Mouse (Mus musculus) layer of hippocampus, adult 8-10 months (tissue): ENCODE measurements around the gene Rin1. TPM values are rescaled to one million over a fixed set of nuclear protein-coding genes. Genes with fewer than 3 reads are reported as not detected.
"Not testable (repeated sequence)": the region's sequence is repeated elsewhere in the genome, so short reads cannot be mapped to it uniquely, and the experiment has no call there.

Experiments used
- DNase-seq, 2 experiments: peaks; one replicate each; pipeline ENCODE4 v3.0.0; 2022; ENCODE audit warnings: low spot score in 2 of 2
- total RNA-seq, 4 experiments: library from RNA; stranded (reverse); gene quantifications; 2 replicates each; pipeline ENCODE4 v1.2.4; 2022

Rin1 gene
- total RNA-seq, 4 experiments from 2014 or later = 89.3 to 115 (median 96.8) TPM

DNA sequence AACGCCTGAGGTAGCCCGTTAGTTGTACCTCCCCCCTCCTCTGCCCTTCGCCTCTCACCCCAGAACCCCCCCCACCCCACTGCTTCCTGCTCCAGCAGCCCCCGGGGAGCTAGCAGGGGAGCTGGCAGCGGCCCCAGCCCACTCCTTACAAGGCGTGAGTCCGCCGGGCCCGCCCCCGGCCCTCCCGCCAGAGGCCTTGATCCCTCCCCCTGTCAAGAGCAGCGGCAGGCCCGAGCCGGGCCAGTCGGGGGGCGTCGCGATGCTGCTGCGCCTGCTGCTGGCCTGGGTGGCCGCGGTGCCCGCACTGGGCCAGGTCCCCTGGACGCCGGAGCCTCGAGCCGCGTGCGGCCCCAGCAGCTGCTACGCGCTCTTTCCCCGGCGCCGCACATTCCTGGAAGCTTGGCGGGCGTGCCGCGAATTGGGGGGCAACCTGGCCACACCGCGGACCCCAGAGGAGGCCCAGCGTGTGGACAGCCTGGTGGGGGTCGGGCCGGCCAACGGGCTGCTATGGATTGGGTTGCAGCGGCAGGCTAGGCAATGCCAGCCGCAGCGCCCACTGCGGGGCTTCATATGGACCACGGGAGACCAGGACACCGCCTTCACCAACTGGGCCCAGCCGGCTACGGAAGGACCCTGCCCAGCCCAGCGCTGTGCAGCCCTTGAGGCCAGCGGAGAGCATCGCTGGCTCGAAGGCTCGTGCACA is 17.7 kb downstream of the Rin1 start, which contains the start of gene Cd248:
TSS of gene Cd248 (plus strand) at position 212 of the 703 bp plus-strand sequence.
- DNase-seq = peak in 1 of 2 experiments; percentile 11

DNA sequence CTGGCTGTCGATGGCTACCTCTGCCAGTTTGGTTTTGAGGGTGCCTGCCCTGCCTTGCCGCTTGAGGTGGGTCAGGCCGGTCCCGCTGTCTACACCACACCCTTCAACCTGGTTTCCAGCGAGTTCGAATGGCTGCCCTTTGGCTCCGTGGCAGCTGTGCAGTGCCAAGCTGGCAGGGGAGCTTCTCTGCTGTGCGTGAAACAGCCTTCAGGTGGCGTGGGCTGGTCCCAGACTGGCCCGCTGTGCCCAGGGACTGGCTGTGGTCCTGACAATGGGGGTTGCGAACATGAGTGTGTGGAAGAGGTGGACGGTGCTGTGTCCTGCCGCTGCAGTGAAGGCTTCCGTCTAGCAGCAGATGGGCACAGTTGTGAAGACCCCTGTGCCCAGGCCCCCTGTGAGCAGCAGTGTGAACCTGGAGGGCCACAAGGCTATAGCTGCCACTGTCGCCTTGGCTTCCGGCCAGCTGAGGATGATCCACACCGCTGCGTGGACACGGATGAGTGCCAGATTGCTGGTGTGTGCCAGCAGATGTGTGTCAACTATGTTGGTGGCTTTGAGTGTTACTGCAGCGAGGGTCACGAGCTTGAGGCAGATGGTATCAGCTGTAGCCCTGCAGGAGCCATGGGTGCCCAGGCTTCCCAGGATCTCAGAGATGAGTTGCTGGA is 18.4 kb downstream of the Rin1 start:
- DNase-seq = no peak

DNA sequence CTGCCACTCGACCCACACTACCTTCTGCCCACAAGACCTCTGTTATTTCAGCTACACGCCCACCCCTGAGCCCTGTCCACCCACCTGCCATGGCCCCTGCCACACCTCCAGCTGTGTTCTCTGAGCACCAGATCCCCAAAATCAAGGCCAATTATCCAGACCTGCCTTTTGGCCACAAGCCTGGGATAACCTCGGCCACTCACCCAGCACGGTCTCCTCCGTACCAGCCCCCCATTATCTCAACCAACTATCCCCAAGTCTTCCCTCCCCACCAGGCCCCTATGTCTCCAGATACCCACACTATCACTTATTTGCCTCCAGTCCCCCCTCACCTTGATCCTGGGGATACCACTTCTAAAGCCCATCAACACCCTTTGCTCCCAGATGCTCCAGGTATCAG is 19.2 kb downstream of the Rin1 start:
- DNase-seq = no peak

DNA sequence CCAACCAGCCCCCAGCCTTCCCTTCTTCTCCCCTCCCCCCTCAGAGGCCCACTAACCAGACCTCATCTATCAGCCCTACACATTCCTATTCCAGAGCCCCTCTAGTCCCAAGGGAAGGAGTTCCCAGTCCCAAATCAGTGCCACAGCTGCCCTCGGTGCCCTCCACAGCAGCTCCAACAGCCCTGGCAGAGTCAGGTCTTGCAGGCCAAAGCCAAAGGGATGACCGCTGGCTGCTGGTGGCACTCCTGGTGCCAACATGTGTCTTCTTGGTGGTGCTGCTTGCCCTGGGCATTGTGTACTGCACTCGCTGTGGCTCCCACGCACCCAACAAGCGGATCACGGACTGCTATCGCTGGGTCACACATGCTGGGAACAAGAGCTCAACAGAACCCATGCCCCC is 19.7 kb downstream of the Rin1 start:
- no peak for DNase-seq

DNA sequence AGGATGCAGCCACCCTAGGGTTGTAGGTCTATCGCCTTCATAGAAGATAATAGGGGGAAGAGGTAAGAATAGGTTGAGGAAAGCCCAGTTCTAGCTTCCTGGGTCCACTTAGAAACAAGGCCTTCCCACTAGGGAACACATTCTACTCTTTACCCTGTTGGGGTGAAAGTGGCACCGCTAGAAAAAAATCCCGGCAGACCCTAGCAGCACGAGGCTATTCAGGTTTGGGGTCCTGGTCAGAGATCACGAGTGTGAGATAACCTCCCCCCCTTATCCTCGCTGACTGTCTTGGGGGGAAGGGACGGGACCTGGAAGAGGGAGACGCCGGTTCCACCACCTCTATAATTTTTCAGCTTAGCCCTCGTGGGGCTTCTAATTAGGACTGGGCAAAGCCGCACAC is 20.8 kb downstream of the Rin1 start:
- DNase-seq = no peak

DNA sequence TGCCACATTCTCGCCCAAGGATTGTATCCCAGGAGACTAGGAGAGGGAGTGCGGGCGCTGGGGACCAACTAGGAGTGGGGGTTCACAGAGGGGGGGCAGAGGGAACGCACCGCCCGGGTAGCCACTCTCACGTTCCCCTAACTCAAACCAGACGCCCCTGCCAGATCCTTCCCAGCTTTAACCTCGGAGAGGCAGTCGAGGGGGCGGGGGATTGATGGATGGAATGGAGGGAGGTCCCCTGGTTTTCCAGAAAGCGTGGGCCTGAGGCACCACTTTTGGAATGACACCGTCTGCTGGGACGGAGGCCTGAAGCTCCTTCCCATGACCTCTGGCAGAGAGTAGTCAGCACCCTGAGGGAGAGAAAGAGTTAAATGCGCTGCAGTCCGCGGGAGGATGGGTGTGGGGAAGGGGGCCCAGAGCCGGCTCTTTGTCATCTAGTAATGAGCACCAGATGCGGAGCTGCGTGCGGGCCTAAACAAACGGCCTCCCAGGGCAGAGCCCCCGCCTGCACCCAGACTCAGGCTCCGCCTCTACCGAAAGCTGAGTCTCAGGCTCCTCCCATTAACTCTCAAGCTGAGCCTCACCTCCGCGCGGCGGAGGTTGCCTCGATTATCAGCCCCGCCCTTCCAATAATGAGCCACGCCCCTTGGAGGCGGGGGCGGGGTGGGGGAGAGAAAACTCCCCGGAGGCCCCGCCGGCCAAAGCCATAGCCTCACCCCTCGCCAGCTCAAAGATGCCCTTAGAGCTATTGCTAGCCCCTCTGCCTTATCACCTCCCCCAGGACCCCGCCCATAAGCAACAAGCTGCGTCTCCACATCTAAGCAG is 21.5 kb downstream of the Rin1 start:
- DNase-seq = no peak

DNA sequence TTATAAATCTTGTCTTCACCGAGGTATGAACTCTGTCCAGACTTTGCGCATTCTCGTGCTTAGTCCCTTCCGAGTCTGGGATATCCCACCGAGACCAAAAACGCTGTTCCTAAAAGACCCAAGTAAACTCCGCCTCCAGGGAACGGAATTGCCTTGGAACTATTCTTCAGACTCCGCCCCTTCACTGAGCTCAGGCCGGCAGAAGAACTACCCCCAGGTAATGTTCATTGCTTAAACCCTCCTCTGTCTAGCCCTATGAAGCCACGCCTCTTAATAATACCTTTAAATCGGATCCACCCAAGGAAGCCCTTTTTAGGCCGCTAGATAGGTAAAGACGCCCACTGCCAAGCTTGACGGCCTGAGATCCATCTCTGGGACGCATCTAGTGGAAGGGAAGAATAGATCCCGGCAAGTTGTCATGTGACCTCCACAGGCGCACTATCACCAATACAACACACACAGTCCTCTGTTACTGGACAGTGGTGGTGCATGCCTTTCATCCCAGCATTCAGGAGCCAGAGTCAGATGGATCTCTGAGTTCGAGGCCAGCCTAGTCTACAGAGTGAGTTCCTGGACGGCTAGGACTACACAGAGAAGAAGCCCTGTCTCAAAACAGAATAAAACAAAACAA is 22.2 kb downstream of the Rin1 start:
- DNase-seq = no peak

DNA sequence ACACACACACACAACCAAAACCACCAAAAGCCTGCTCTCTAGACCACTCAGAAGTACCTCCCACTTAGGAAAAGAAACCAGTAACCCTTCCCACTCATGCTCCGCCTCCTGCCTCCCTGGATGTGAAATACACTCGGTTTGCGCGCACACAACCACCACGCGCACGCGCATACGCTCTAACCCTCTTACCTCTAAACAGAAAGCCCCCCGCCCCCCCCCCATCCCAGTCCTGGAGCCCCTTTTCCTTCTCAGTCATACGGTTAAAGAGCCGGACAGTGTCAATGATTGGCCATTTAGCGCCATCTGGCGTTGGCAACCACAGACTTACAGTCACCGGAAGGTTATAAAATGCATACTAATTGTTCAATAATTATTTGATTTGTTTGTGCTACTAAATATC is 22.7 kb downstream of the Rin1 start:
- no peak for DNase-seq

DNA sequence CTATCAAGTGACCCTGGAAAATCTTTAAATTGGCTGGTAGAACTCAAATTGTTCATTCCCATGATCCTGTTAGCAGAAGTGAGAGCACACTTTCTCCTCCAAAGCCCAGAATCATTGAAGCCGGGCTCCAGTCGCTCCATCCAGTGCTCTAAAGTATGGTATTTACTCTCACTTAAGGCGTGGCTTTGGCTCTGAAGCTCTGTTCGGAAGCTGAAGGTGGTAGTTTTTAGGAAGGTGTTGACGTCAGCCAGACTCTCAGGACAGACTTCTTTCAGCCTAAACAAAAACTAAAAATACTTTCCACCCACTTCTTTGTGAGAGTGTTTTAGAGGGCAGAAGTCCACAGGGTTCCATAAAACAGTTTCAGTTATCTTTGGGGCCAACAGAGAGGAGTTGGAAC is 23.2 kb downstream of the Rin1 start:
- no peak for DNase-seq

DNA sequence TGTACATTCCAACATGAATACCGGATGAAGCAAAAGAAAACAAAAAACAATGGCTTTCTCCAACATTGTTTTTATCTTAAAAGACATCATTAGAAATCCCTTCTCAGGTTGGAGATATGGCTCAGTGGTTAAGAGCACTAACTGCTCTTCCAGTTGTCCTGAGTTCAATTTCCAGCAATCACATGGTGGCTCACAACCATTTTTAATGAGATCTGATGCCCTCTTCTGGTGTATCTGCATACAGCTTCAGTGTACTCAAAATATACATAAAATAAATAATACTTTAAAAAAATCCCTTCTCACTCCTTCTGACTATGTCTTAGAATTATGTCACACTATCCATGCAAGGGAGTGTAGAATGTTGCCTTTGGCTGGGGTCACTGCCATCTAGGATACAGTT is 29.0 kb downstream of the Rin1 start:
- no peak for DNase-seq

DNA sequence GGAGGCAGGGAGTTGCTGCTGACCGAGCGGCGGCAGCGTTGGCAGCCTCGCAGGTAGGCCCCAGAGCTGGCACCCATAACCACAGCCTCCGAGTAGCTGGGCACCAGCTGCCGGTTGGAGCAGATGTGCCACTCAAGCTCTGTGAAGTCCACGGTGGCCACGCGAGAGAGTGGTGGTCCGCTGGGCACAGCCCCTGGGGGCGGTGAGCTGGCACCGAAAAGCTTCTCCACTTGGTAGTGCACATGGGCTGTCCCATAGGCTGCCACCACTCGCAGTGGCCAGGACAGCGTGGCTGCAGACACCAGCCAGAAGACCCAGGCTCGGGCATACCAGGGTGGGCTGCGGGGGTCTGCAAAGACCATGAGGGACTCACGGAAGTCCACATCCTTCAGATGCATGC is 31.7 kb downstream of the Rin1 start:
- DNase-seq = no peak

DNA sequence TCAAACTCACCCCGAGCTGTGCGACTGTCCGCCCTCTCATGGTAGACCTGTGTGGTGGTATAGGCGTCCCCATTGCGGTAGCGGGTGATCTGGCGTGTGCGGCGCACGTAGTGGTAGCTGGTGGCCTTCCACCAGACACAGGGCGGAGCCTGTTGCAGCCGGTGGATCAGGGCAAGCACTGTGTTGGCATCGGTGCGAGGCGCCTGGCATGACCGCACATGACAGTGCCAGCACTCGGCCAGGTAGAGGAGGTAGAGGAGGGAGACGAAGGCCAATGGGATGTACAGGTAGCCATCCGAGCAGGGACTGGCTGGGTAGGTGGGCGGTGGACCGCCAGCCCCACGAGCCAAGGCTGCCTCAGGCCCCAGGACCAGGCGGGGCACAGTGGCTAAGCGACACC is 32.3 kb downstream of the Rin1 start:
- DNase-seq = no peak

DNA sequence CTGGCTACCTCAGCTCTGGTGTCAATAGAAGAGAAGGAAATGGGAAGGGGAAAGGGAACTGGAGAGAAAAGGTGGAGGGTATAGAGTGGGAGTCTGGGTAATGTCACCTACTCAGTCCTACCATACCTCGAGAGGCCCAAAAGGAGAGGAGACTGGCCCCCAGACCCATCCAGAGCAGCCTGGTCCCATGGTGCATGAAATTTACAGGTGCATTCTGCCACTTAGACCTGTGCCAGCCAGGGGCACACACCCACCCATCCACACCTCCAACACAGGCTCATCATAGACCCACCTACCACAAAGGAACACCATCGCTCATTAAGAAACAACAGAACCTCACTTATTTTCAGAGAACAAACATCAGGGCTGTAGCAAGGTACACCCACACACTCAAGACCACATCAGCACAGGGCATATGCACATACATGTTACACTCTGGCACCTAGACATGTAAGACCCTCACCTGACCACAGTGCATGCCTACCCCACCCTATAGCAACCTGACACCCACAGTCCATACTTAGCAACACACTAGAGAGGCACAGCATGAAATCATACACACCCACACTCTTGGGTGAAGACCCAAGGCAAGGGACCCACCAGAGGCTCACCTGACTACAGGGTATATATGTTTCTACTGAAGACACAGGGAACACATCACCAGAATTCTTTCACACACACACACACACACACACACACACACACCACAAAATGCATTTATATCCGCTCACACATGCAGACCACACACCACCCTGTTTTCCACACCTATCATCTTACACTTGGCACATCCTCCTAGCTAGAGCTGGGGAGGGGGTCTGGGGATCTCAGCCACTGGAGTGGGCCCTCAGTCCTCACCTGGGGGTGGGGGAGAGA is 33.9 kb downstream of the Rin1 start:
- no peak for DNase-seq

DNA sequence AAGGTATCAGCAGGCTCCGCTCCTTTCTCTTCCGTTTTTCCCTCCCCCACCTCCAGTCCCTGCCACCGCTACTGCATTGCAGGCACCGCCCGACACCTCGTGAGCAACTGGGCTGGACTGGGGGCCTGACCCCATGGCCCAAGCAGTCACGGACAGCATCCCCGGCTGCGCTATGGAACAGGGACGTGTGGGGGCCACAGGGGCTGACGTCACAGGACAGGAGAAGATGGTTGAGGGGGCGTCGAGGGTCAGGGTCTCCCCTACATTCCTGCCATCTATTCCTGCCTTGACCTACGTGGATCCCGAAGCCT is 34.5 kb downstream of the Rin1 start:
- no peak for DNase-seq

DNA sequence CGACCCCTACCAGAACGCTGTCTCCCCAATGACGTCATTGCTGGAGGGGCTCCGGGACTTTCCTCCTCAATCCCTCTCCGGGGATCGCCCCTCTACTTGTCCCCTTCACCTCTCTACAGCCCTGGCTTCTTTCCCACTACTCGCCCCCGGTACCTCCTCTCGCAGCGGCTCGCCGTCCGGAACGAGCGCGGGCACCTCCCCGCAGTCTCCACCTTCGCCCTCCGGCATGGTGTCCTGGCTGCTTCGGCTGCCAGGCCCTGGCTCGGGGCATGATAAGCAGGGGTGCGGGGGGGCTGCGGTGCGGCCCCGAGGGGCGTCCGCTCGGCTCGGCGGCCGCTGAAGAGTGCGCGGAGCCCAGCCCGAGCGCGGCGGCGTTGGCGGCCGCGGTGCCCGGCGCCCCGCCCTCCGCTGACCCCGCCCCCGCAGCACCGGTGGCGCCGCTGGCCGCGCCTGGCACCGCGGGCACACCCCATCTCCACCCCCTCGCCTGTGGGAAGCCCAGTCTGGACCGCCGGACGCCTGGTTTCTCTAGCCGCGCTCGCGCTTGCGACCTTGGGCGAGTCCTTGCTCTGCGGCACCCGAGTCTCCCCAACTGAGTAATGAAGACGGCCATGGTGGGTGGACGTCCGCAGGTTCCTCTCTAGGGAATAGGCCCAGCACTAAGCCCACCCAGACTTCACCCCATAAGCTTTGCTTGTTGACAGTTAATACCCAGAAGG is 35.0 kb downstream of the Rin1 start, which contains the start of gene Tmem151a:
TSS of gene Tmem151a (minus strand) at position 387 of the 719 bp plus-strand sequence.
- DNase-seq = no peak

DNA sequence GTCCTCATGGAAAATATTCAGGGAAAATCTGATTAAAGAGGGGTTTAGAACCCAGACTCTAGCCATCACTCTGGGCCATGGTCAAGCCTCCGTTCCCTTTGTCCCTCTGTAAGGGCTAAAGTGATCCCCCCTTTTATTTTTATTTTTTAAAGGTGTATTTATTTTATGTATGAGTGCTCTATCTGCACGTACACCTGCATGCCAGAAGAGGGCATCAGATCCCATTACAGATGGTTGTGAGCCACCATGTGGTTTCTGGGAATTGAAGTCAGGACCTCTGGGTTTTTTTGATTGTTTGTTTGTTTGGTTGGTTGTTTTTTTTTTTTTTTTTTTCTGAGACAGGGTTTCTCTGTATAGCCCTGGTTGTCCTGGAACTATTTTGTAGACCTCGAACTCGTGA is 36.3 kb downstream of the Rin1 start:
- DNase-seq = not testable (repeated sequence)

DNA sequence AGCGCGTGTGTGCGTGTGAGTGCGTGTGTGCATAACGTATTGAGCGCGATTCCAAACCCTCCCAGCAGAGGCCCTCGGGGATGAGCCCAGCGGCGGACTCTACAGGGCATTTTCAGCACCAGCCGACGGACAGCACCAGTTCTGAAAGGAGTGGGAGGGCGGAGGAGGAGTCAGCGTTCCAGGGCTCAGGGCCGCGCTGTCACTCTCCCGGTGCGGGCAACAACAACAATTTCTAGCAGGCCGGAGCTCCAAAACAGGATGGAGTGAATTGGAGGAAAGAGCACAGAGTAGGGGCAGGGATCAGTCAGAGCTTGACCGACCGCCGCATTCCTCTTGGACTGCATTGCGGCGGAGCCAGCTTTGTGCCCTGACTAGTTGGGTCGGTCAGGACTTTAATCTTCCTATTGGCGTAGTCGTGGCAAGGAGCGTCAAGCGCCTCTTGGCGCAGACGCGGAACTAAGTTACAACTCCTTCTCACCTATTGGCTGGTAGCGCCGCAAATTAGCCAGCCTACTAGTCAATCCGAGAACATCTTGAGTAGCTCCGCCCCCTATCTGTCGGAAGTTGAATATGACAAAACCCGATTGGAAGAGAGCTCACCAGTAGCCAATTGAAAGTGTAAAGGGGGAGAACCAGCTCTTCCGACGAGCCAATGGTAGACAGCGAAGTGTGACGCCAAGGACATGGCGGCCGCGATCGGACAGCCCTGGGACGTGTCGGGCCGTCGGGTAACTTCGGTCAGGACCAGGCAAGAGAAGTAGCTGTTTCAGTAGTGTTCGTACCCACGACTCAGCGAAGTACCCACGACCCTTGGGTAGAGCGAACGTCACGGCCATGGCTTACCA is 37.8 kb downstream of the Rin1 start, which contains the start of gene Yif1a:
TSS of gene Yif1a (plus strand) at position 655 of the 845 bp plus-strand sequence.
- peak; percentile 96 to 99 for DNase-seq

DNA sequence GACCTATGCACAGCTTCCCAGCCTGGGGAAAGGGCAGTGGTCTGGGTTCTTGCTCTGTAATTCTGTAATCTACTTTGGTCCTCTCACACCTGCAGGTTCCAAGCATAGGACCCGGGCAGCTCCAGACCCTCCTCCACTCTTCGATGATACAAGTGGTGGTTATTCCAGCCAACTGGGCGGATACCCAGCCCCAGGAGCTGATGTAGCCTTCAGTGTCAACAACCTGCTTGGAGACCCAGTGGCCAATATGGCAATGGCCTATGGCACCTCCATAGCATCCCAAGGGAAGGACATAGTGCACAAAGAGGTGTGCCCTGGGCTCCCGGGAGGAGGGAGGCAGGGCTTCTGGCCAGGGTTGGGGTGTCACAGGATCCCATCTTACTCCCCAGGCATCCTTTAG is 39.0 kb downstream of the Rin1 start:
- DNase-seq = no peak

DNA sequence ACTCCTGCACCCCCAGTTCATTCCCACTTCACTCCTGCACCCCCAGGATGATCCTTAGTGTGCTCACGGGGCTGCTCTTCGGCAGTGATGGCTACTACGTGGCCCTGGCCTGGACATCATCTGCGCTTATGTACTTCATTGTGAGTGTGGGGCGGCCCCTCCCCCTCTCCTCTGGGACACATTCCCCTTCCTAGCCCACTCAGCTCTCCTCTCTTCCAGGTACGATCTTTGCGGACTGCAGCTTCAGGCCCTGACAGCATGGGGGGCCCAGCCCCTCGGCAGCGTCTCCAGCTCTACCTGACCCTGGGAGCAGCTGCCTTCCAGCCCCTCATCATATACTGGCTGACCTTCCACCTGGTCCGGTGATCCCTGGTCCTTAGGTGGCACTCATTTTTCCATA is 41.8 kb downstream of the Rin1 start:
- DNase-seq = no peak
